Mouse (Mus musculus) cerebellum, adult 2 months (tissue): ENCODE measurements around the gene Akap11.

ENCODE experiments used
- CTCF ChIP-seq: fragments of 200-500 bp; IDR thresholded peaks from 2 replicates; pipeline ENCODE4 v1.5.1; 2011; ENCODE audit warnings: low read depth, mild to moderate bottlenecking, control low read depth, low read length, moderate library complexity, borderline replicate concordance; ENCODE audit not compliant: insufficient read depth
- POLR2A ChIP-seq: fragments of 200-500 bp; IDR thresholded peaks from 2 replicates; pipeline ENCODE4 v1.6.1; 2011; ENCODE audit warnings: low read length, control low read depth, borderline replicate concordance; ENCODE audit not compliant: insufficient read depth

DNA sequence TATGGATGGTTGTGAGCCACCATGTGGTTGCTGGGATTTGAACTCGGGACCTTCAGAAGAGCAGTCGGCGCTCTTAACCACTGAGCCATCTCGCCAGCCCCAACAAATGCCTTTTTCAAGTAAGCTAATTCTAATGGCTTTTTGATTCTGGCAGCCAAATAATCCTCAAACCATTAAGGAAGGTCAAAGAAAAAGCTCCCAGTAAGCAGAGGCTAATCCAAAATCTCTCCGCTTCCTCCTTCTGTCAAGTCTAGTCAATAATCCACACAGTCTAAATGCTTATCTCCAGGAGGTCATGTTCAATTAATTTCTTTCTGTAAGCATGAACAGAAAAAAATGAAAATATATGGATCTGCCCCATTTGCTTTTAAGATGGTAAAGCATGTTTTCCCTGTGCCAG lies 2.0 kb downstream of the Akap11 start:
- TF ChIP-seq CTCF (no peak), POLR2A (no peak)
